Mouse (Mus musculus): ENCODE measurements at regions not wholly inside any gene's neighbourhood (a gene's known extent, or its start where the extent isn't known, plus 50 kb on each side); places are given as distances from the start of the nearest gene placed in this dataset.

DNA sequence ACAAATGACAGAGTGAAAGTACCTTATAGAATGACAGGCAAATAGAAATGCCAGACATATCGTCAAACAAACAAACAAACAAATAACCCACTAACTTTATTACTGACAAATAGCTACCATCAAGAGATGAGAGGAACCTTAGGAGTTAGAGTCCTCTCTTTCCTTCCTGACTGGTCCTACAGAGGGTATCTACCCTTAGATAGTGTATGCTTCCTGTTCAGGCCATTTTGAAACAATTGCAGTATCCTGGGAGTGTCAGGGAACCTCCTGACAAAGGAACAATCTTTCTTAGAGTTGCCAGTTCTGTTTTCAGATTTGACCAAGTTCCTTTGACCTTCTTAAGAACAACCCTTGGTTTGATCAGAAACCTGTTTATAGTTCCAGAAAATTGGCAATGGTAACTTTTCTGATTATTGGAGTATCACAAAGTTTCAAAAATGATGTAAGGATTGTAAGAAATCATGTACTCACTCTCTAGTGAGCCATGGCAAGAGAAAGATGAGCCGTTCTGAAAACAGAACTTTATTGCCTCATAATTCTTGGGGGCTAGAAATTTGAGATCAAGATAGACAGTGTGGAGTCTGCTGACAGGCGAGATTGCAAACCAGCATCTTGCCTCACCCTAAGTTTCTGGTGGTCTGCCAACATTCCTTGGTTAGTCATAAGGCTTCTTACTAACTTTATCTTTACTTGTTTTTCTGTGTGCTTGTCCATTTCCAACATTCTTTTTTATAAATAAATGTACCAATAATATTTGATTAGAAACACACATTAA is 1170.0 kb upstream of the Cited2 start:
- Histone ChIP-seq H3K27ac (replicated peaks; ENCODE audit: low read depth, low read length) (no peak overlapping the region), H3K4me3 (ENCODE audit: low read depth, low read length) (no peak overlapping the region), H3K4me2 (ENCODE audit: low read depth, low read length) (no peak overlapping the region), H3K9me3 (replicated peaks; ENCODE audit: control insufficient read depth, low read length) (no peaks in the 10 kb centered on the region), H3K36me3 (replicated peaks; ENCODE audit: control insufficient read depth, insufficient read depth, low read depth, low read length) (no peaks in the 10 kb centered on the region), H3K27me3 (ENCODE audit: control insufficient read depth, insufficient read depth, low read length) (no peaks in the 10 kb centered on the region), H3K9ac (replicated peaks; ENCODE audit: low read length) (no peak overlapping the region), H3K4me1 (ENCODE audit: control insufficient read depth, insufficient read depth, low read length) (no peaks in the 10 kb centered on the region)
- WGBS, result 75% methylated on average over 3 of the region's 3 CpGs
- DNase-seq (ENCODE audit: low spot score), result no peak
- ATAC-seq (replicated peaks; ENCODE audit: insufficient number of reproducible peaks, low FRiP score, low TSS enrichment, low read depth), result no peak

DNA sequence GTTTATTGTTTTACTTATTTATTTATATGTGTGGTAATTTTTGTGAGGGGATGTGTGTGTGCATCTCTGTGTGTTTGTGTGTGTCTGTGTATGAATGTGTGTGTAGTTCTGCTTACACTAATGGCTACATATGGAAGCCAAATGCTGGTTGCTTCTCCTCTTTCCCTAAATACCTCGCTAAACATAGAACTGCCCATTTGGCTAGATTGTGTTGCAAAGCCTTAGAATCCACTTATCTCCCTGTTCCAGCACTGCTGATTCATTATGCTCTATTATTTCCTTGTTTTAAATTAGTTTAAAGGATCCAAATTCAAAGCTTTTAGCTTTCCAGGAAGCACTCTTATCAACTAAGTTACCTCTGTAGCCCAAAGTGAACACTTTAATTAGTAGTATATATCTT is 1148.5 kb upstream of the Cited2 start:
- H3K9me3 ChIP-seq (replicated peaks; ENCODE audit: control insufficient read depth, low read length), result no peaks in the 10 kb centered on the region
- no peaks in the 10 kb centered on the region for H3K36me3 ChIP-seq (replicated peaks; ENCODE audit: control insufficient read depth, insufficient read depth, low read depth, low read length)
- H3K27me3 ChIP-seq (ENCODE audit: control insufficient read depth, insufficient read depth, low read length), result no peaks in the 10 kb centered on the region
- no peak for ATAC-seq (replicated peaks; ENCODE audit: insufficient number of reproducible peaks, low FRiP score, low TSS enrichment, low read depth)
- no peak overlapping the region for H3K27ac ChIP-seq (replicated peaks; ENCODE audit: low read depth, low read length)
- H3K4me1 ChIP-seq (ENCODE audit: control insufficient read depth, insufficient read depth, low read length), result no peaks in the 10 kb centered on the region
- no peak overlapping the region for H3K9ac ChIP-seq (replicated peaks; ENCODE audit: low read length)
- no peak overlapping the region for H3K4me2 ChIP-seq (ENCODE audit: low read depth, low read length)
- 72% methylated on average over 1 of the region's 1 CpGs for WGBS
- H3K4me3 ChIP-seq (ENCODE audit: low read depth, low read length), result no peak overlapping the region
- DNase-seq (ENCODE audit: low spot score), result no peak

GRCm38 (mm10) chr10:16578554-16579078 is 1144.4 kb upstream of the Cited2 start:
- H3K4me3 ChIP-seq (ENCODE audit: low read depth, low read length), result no peak overlapping the region
- no peaks in the 10 kb centered on the region for H3K36me3 ChIP-seq (replicated peaks; ENCODE audit: control insufficient read depth, insufficient read depth, low read depth, low read length)
- 84% methylated on average over 4 of the region's 4 CpGs for WGBS
- no peaks in the 10 kb centered on the region for H3K4me1 ChIP-seq (ENCODE audit: control insufficient read depth, insufficient read depth, low read length)
- ATAC-seq (replicated peaks; ENCODE audit: insufficient number of reproducible peaks, low FRiP score, low TSS enrichment, low read depth) (no peak), DNase-seq (ENCODE audit: low spot score) (no peak)
- no peak overlapping the region for H3K4me2 ChIP-seq (ENCODE audit: low read depth, low read length)
- H3K27ac ChIP-seq (replicated peaks; ENCODE audit: low read depth, low read length), result no peak overlapping the region
- no peak overlapping the region for H3K9ac ChIP-seq (replicated peaks; ENCODE audit: low read length)
- H3K9me3 ChIP-seq (replicated peaks; ENCODE audit: control insufficient read depth, low read length), result no peaks in the 10 kb centered on the region
- H3K27me3 ChIP-seq (ENCODE audit: control insufficient read depth, insufficient read depth, low read length), result no peaks in the 10 kb centered on the region

DNA sequence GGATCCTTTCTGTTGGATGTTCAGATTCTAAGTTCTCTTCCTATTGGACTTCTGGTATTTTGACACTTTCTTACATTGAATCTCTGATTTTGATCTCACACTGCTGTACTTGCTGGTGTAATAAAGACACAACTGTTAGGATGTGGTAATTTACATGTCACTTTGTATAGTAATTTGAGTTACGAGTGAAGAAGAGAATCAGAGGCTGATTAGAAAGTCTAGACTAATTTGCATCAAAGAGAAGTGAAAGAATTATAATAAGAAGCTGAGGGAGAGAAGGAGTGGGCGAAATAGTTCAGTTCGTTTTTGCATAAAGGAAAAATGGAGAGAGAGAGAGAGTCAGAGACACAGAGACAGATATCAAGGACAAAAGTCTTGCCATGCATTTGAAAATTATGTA is 1142.8 kb upstream of the Cited2 start:
- 77% methylated on average over 3 of the region's 3 CpGs for WGBS
- Histone ChIP-seq H3K36me3 (replicated peaks; ENCODE audit: control insufficient read depth, insufficient read depth, low read depth, low read length) (no peaks in the 10 kb centered on the region), H3K4me1 (ENCODE audit: control insufficient read depth, insufficient read depth, low read length) (no peaks in the 10 kb centered on the region), H3K9me3 (replicated peaks; ENCODE audit: control insufficient read depth, low read length) (no peaks in the 10 kb centered on the region), H3K9ac (replicated peaks; ENCODE audit: low read length) (no peak overlapping the region), H3K4me3 (ENCODE audit: low read depth, low read length) (no peak overlapping the region), H3K27ac (replicated peaks; ENCODE audit: low read depth, low read length) (no peak overlapping the region), H3K27me3 (ENCODE audit: control insufficient read depth, insufficient read depth, low read length) (no peaks in the 10 kb centered on the region), H3K4me2 (ENCODE audit: low read depth, low read length) (no peak overlapping the region)
- no peak for DNase-seq (ENCODE audit: low spot score)
- ATAC-seq (replicated peaks; ENCODE audit: insufficient number of reproducible peaks, low FRiP score, low TSS enrichment, low read depth), result no peak

- Histone ChIP-seq H3K36me3 (replicated peaks; ENCODE audit: control insufficient read depth, insufficient read depth, low read depth, low read length) (no peaks in the 10 kb centered on the region), H3K27me3 (ENCODE audit: control insufficient read depth, insufficient read depth, low read length) (no peaks in the 10 kb centered on the region), H3K4me2 (ENCODE audit: low read depth, low read length) (no peak overlapping the region), H3K9me3 (replicated peaks; ENCODE audit: control insufficient read depth, low read length) (no peaks in the 10 kb centered on the region), H3K4me3 (ENCODE audit: low read depth, low read length) (no peak overlapping the region), H3K9ac (replicated peaks; ENCODE audit: low read length) (no peak overlapping the region), H3K4me1 (ENCODE audit: control insufficient read depth, insufficient read depth, low read length) (no peaks in the 10 kb centered on the region), H3K27ac (replicated peaks; ENCODE audit: low read depth, low read length) (no peak overlapping the region)
- DNase-seq (ENCODE audit: low spot score), result no peak
- ATAC-seq (replicated peaks; ENCODE audit: insufficient number of reproducible peaks, low FRiP score, low TSS enrichment, low read depth), result no peak
- WGBS, result 74% methylated on average over 2 of the region's 2 CpGs
Observed at GRCm38 (mm10) chr10:16588833-16589232, 1134.2 kb upstream of the Cited2 start.

GRCm38 (mm10) chr10:16589399-16589798 is 1133.6 kb upstream of the Cited2 start:
- Histone ChIP-seq H3K4me2 (ENCODE audit: low read depth, low read length) (no peak overlapping the region), H3K9ac (replicated peaks; ENCODE audit: low read length) (no peak overlapping the region), H3K9me3 (replicated peaks; ENCODE audit: control insufficient read depth, low read length) (no peaks in the 10 kb centered on the region), H3K27ac (replicated peaks; ENCODE audit: low read depth, low read length) (no peak overlapping the region), H3K4me1 (ENCODE audit: control insufficient read depth, insufficient read depth, low read length) (no peaks in the 10 kb centered on the region), H3K27me3 (ENCODE audit: control insufficient read depth, insufficient read depth, low read length) (no peaks in the 10 kb centered on the region), H3K4me3 (ENCODE audit: low read depth, low read length) (no peak overlapping the region), H3K36me3 (replicated peaks; ENCODE audit: control insufficient read depth, insufficient read depth, low read depth, low read length) (no peaks in the 10 kb centered on the region)
- DNase-seq (ENCODE audit: low spot score) (no peak), ATAC-seq (replicated peaks; ENCODE audit: insufficient number of reproducible peaks, low FRiP score, low TSS enrichment, low read depth) (no peak)
- 79% methylated on average over 3 of the region's 3 CpGs for WGBS

DNA sequence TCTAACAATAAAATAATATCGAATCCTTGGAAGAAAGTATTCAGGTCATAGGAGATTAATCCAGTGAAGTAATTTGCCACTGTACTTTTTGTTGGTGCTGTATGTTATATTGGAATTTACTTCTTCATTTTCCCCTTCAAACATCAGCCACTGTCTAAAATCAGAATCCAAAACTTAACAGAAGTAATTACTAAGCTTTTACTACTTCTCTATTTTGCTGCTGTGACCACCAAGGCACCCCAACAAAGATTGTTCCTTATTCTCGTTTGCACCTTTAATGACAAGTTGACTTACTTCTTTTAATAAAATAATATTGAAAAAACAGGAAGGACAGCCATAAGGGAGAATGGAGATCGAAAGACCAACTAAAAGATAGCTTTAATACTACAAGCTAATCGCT is 1130.1 kb upstream of the Cited2 start:
- no peak overlapping the region for H3K27ac ChIP-seq (replicated peaks; ENCODE audit: low read depth, low read length)
- H3K4me3 ChIP-seq (ENCODE audit: low read depth, low read length), result no peak overlapping the region
- no peak overlapping the region for H3K4me2 ChIP-seq (ENCODE audit: low read depth, low read length)
- no peaks in the 10 kb centered on the region for H3K27me3 ChIP-seq (ENCODE audit: control insufficient read depth, insufficient read depth, low read length)
- WGBS, result 95% methylated on average over 4 of the region's 4 CpGs
- H3K4me1 ChIP-seq (ENCODE audit: control insufficient read depth, insufficient read depth, low read length), result no peaks in the 10 kb centered on the region
- H3K9ac ChIP-seq (replicated peaks; ENCODE audit: low read length), result no peak overlapping the region
- DNase-seq (ENCODE audit: low spot score) (no peak), ATAC-seq (replicated peaks; ENCODE audit: insufficient number of reproducible peaks, low FRiP score, low TSS enrichment, low read depth) (no peak)
- H3K9me3 ChIP-seq (replicated peaks; ENCODE audit: control insufficient read depth, low read length), result no peaks in the 10 kb centered on the region
- no peaks in the 10 kb centered on the region for H3K36me3 ChIP-seq (replicated peaks; ENCODE audit: control insufficient read depth, insufficient read depth, low read depth, low read length)

GRCm38 (mm10) chr10:16600041-16600440 is 1123.0 kb upstream of the Cited2 start:
- WGBS, result 85% methylated on average over 1 of the region's 1 CpGs
- ATAC-seq (replicated peaks; ENCODE audit: insufficient number of reproducible peaks, low FRiP score, low TSS enrichment, low read depth), result no peak
- no peak for DNase-seq (ENCODE audit: low spot score)
- H3K27ac ChIP-seq (replicated peaks; ENCODE audit: low read depth, low read length), result no peak overlapping the region
- H3K9ac ChIP-seq (replicated peaks; ENCODE audit: low read length), result no peak overlapping the region
- H3K4me1 ChIP-seq (ENCODE audit: control insufficient read depth, insufficient read depth, low read length), result no peaks in the 10 kb centered on the region
- no peaks in the 10 kb centered on the region for H3K36me3 ChIP-seq (replicated peaks; ENCODE audit: control insufficient read depth, insufficient read depth, low read depth, low read length)
- no peaks in the 10 kb centered on the region for H3K9me3 ChIP-seq (replicated peaks; ENCODE audit: control insufficient read depth, low read length)
- no peaks in the 10 kb centered on the region for H3K27me3 ChIP-seq (ENCODE audit: control insufficient read depth, insufficient read depth, low read length)
- no peak overlapping the region for H3K4me2 ChIP-seq (ENCODE audit: low read depth, low read length)
- H3K4me3 ChIP-seq (ENCODE audit: low read depth, low read length), result no peak overlapping the region

Measured in embryonic facial prominence, embryonic 11.5 days (tissue).